16 mouse cellular contexts compared by ENCODE assay signal in genomic region chr2:74416097-74416496, GRCm38 (mm10).
DNase-seq lines count a peak whose midpoint lies in the region; ATAC-seq and TF ChIP-seq lines count a peak whose summit lies in the region.
"Had no signal": no experiment of that assay in that cellular context is flagged by ENCODE, and none has a peak within 500 bp of the region (broad histone marks: within the 10 kb centered on the region; RNA-seq: fewer than 3 reads in every experiment).

No protein-coding gene starts in this region.

- no peak overlapping the region for H3K4me3 ChIP-seq in hindbrain, embryonic 11.5 days (ENCODE audit: low read depth, low read length)
- H3K4me3 ChIP-seq in hindbrain, embryonic 12.5 days = no peak overlapping the region
- no peak overlapping the region for H3K4me3 ChIP-seq in hindbrain, postnatal 0 days (ENCODE audit: low read length)
- H3K4me3 ChIP-seq: liver, embryonic 12.5 days had no signal

- H3K27me3 ChIP-seq in hindbrain, embryonic 11.5 days (ENCODE audit: control insufficient read depth, insufficient read depth, low read length) = no peaks in the 10 kb centered on the region
- H3K27me3 ChIP-seq in hindbrain, embryonic 12.5 days = no peaks in the 10 kb centered on the region
- H3K27me3 ChIP-seq in hindbrain, postnatal 0 days (ENCODE audit: insufficient read depth, low read length) = no peaks in the 10 kb centered on the region
- H3K27me3 ChIP-seq: liver, embryonic 12.5 days had no signal

- no peak overlapping the region for H3K4me2 ChIP-seq in hindbrain, embryonic 11.5 days (replicated peaks; ENCODE audit: low read depth, low read length)
- H3K4me2 ChIP-seq in hindbrain, embryonic 12.5 days (replicated peaks) = no peak overlapping the region
- no peak overlapping the region for H3K4me2 ChIP-seq in hindbrain, postnatal 0 days (ENCODE audit: low read depth, low read length)
- H3K4me2 ChIP-seq: liver, embryonic 12.5 days had no signal

- 52% methylated on average over 4 of the region's 4 CpGs for WGBS in hindbrain, embryonic 11.5 days
- 33% methylated on average over 4 of the region's 4 CpGs for WGBS in hindbrain, embryonic 12.5 days
- 30% methylated on average over 4 of the region's 4 CpGs for WGBS in hindbrain, postnatal 0 days

- no peaks in the 10 kb centered on the region for H3K36me3 ChIP-seq in hindbrain, embryonic 11.5 days (ENCODE audit: control insufficient read depth, insufficient read depth, low read length)
- H3K36me3 ChIP-seq in hindbrain, embryonic 12.5 days = no peaks in the 10 kb centered on the region
- no peaks in the 10 kb centered on the region for H3K36me3 ChIP-seq in hindbrain, postnatal 0 days (ENCODE audit: insufficient read depth, low read length)
- H3K36me3 ChIP-seq: liver, embryonic 12.5 days had no signal

- no peaks in the 10 kb centered on the region for H3K4me1 ChIP-seq in hindbrain, embryonic 11.5 days (replicated peaks; ENCODE audit: control insufficient read depth, insufficient read depth, low read length)
- no peaks in the 10 kb centered on the region for H3K4me1 ChIP-seq in hindbrain, embryonic 12.5 days
- no peaks in the 10 kb centered on the region for H3K4me1 ChIP-seq in hindbrain, postnatal 0 days (ENCODE audit: insufficient read depth, low read length)
- H3K4me1 ChIP-seq: liver, embryonic 12.5 days had no signal

- TF ChIP-seq CTCF in hindbrain, postnatal 0 days (IDR thresholded peaks at IDR 0.05; ENCODE audit: low read depth) = no peak

- ATAC-seq in hindbrain, embryonic 11.5 days (ENCODE audit: low FRiP score) = peak; percentile 69; the same call in 1 of the 2 replicates
- ATAC-seq in hindbrain, embryonic 12.5 days (ENCODE audit: low FRiP score) = no peak
- ATAC-seq in hindbrain, postnatal 0 days = peak; percentile 66; the same call in 1 of the 2 replicates
- ATAC-seq: CD4-positive, CD25-positive, alpha-beta regulatory T cell, adult 4 months; intestine, postnatal 0 days; liver, embryonic 12.5 days; lung, postnatal 0 days had no signal

- H3K9me3 ChIP-seq in hindbrain, embryonic 11.5 days (ENCODE audit: control insufficient read depth, low read length) = no peaks in the 10 kb centered on the region
- H3K9me3 ChIP-seq in hindbrain, embryonic 12.5 days (replicated peaks) = no peaks in the 10 kb centered on the region; the same call in 1 of the 2 replicates
- 0 out of 2 replicates have a peak, but pooled peaks cover 2% of the 10 kb centered on the region for H3K9me3 ChIP-seq in hindbrain, postnatal 0 days (ENCODE audit: low read length)
- H3K9me3 ChIP-seq: liver, embryonic 12.5 days had no signal

- peak; percentile 30 for DNase-seq in hindbrain, embryonic 11.5 days (ENCODE audit: low spot score)
- peak; percentile 95 for DNase-seq in Muller cell, postnatal 12 days (ENCODE audit: inconsistent ontology term)
- DNase-seq in fibroblast of lung, adult 2 months (ENCODE audit: low read depth) = peak; percentile 0
- DNase-seq in hindbrain, postnatal 0 days (ENCODE audit: low spot score) = peak; percentile 34
- no peak for DNase-seq in gastrocnemius, postnatal 4 days (ENCODE audit: low spot score in 2 of 2)
- no peak for DNase-seq in heart, adult 9 months (ENCODE audit: low spot score in 2 of 2)
- no peak for DNase-seq in urinary bladder, postnatal 25 days (ENCODE audit: low spot score)
- DNase-seq: cerebellum, adult 11-12 months; gastrocnemius, postnatal 25 days; kidney, postnatal 10 days; right cerebral cortex, postnatal 25 days had no signal

- no peak overlapping the region for H3K27ac ChIP-seq in hindbrain, embryonic 11.5 days (ENCODE audit: low read depth, low read length)
- H3K27ac ChIP-seq in hindbrain, embryonic 12.5 days = no peak overlapping the region
- no peak overlapping the region for H3K27ac ChIP-seq in hindbrain, postnatal 0 days
- H3K27ac ChIP-seq: liver, embryonic 12.5 days had no signal

- H3K9ac ChIP-seq in hindbrain, embryonic 11.5 days (ENCODE audit: low read depth, low read length) = no peak overlapping the region
- H3K9ac ChIP-seq in hindbrain, embryonic 12.5 days = no peak overlapping the region
- no peak overlapping the region for H3K9ac ChIP-seq in hindbrain, postnatal 0 days (replicated peaks; ENCODE audit: low read length)
- H3K9ac ChIP-seq: liver, embryonic 12.5 days had no signal

Comparison
In these comparisons a context has a peak if more than half of its experiments do, and no peak if none do; other contexts are left out.
1. DNase-seq: peak in hindbrain, embryonic 11.5 days (single experiment), Muller cell, postnatal 12 days (single experiment), fibroblast of lung, adult 2 months (single experiment) and hindbrain, postnatal 0 days (single experiment); none in gastrocnemius, postnatal 4 days (0 of 2), heart, adult 9 months (0 of 2) and urinary bladder, postnatal 25 days (single experiment).